In genomic region chr10:81303761-81304160, GRCm38 (mm10) we compare ENCODE assay signal across 11 mouse cellular contexts. TPM values are rescaled to one million over a fixed set of nuclear protein-coding genes. Genes with fewer than 3 reads are reported as not detected.
DNase-seq lines count a peak whose midpoint lies in the region; ATAC-seq and TF ChIP-seq lines count a peak whose summit lies in the region.
"Had no signal": no experiment of that assay in that cellular context is flagged by ENCODE, and none has a peak within 500 bp of the region (broad histone marks: within the 10 kb centered on the region; RNA-seq: fewer than 3 reads in every experiment).

No protein-coding gene starts in this region.

- H3K4me3 ChIP-seq in forebrain, postnatal 0 days (ENCODE audit: low read depth, low read length): no peak overlapping the region
- H3K4me3 ChIP-seq in forebrain, embryonic 14.5 days (ENCODE audit: low read depth, low read length): no peak overlapping the region
- no peak overlapping the region for H3K4me3 ChIP-seq in embryonic facial prominence, embryonic 13.5 days

- ATAC-seq in forebrain, postnatal 0 days: no peak
- no peak for ATAC-seq in forebrain, embryonic 14.5 days
- ATAC-seq in embryonic facial prominence, embryonic 13.5 days (ENCODE audit: insufficient number of reproducible peaks, insufficient read depth, low FRiP score, low TSS enrichment, low read depth): no peak
- 0 out of 2 replicates have a peak, but pooled peaks have one; percentile 25 for ATAC-seq in monocyte, adult 5-6 weeks (replicated peaks; ENCODE audit: insufficient number of reproducible peaks, low FRiP score, low TSS enrichment, poor library complexity, severe bottlenecking)

- 78% methylated on average over 7 of the region's 7 CpGs for WGBS in forebrain, postnatal 0 days
- 84% methylated on average over 7 of the region's 7 CpGs for WGBS in forebrain, embryonic 14.5 days
- 68% methylated on average over 7 of the region's 7 CpGs for WGBS in embryonic facial prominence, embryonic 13.5 days

- H3K4me1 ChIP-seq in forebrain, postnatal 0 days (ENCODE audit: insufficient read depth): no peaks in the 10 kb centered on the region; the same call in 1 of the 2 replicates
- no peaks in the 10 kb centered on the region for H3K4me1 ChIP-seq in forebrain, embryonic 14.5 days (ENCODE audit: control insufficient read depth, insufficient read depth, low read length)
- H3K4me1 ChIP-seq in embryonic facial prominence, embryonic 13.5 days: peaks cover 26% of the 10 kb centered on the region

- peaks cover 37% of the 10 kb centered on the region for H3K36me3 ChIP-seq in forebrain, postnatal 0 days (ENCODE audit: insufficient read depth)
- peaks cover 33% of the 10 kb centered on the region for H3K36me3 ChIP-seq in forebrain, embryonic 14.5 days (ENCODE audit: control insufficient read depth, insufficient read depth, low read length)
- H3K36me3 ChIP-seq in embryonic facial prominence, embryonic 13.5 days: peaks cover 48% of the 10 kb centered on the region

- H3K27ac ChIP-seq in forebrain, postnatal 0 days (ENCODE audit: low read depth, low read length): no peak overlapping the region
- H3K27ac ChIP-seq in forebrain, embryonic 14.5 days (ENCODE audit: low read depth, low read length): no peak overlapping the region
- no peak overlapping the region for H3K27ac ChIP-seq in embryonic facial prominence, embryonic 13.5 days

- no peak for DNase-seq in forebrain, postnatal 0 days
- DNase-seq in forebrain, embryonic 14.5 days (ENCODE audit: low spot score): no peak
- peak; percentile 45 for DNase-seq in A20 (ENCODE audit: low read depth, low spot score)
- DNase-seq in embryo, embryonic 9.5 days (ENCODE audit: extremely low spot score): no peak
- DNase-seq in ovary, postnatal 36 days (ENCODE audit: low spot score): no peak
- DNase-seq in layer of hippocampus, postnatal 10 days (ENCODE audit: low spot score in 2 of 2): no peak
- DNase-seq: gastrocnemius, postnatal 36 days; lung, postnatal 4 days had no signal

- H3K9me3 ChIP-seq in forebrain, postnatal 0 days (ENCODE audit: low read length): no peaks in the 10 kb centered on the region
- H3K9me3 ChIP-seq in forebrain, embryonic 14.5 days (replicated peaks; ENCODE audit: control insufficient read depth, low read length): no peaks in the 10 kb centered on the region
- H3K9me3 ChIP-seq in embryonic facial prominence, embryonic 13.5 days: no peaks in the 10 kb centered on the region

- no peak overlapping the region for H3K4me2 ChIP-seq in forebrain, postnatal 0 days (ENCODE audit: low read depth)
- no peak overlapping the region for H3K4me2 ChIP-seq in forebrain, embryonic 14.5 days (ENCODE audit: low read length)
- no peak overlapping the region for H3K4me2 ChIP-seq in embryonic facial prominence, embryonic 13.5 days

- no peaks in the 10 kb centered on the region for H3K27me3 ChIP-seq in forebrain, postnatal 0 days (ENCODE audit: insufficient read depth, low read length)
- no peaks in the 10 kb centered on the region for H3K27me3 ChIP-seq in forebrain, embryonic 14.5 days (replicated peaks; ENCODE audit: control insufficient read depth, insufficient read depth, low read length)
- H3K27me3 ChIP-seq in embryonic facial prominence, embryonic 13.5 days: no peaks in the 10 kb centered on the region

- TF ChIP-seq CTCF in forebrain, postnatal 0 days (IDR thresholded peaks at IDR 0.05; ENCODE audit: low read depth): no peak

- 0 out of 2 replicates have a peak overlapping the region, but pooled peaks have one; percentile 14 for H3K9ac ChIP-seq in forebrain, postnatal 0 days
- no peak overlapping the region for H3K9ac ChIP-seq in forebrain, embryonic 14.5 days (ENCODE audit: low read length)
- H3K9ac ChIP-seq in embryonic facial prominence, embryonic 13.5 days: peak overlapping the region; percentile 44; the same call in 1 of the 2 replicates

RNA-seq across cellular contexts. Expression of gene Pip5k1c, which starts 11.0 kb away (rescaled TPM):
- total RNA-seq in forebrain, postnatal 0 days (2014; rRNA removed): 189 and 229 TPM in 2 replicates
- 110 and 130 TPM in 2 replicates for polyA plus RNA-seq in forebrain, postnatal 0 days (2015; fragmentation: Nextera tagmentation; extraction: Ambion mirVana)
- 76.4 and 114 TPM in 2 replicates for polyA plus RNA-seq in forebrain, embryonic 14.5 days (2014; fragmentation: Nextera tagmentation; extraction: Ambion mirVana)
- 56.0 and 57.6 TPM in 2 replicates for polyA plus RNA-seq in embryonic facial prominence, embryonic 13.5 days (2015; fragmentation: Nextera tagmentation; extraction: Ambion mirVana)
- 47.3 to 69.4 TPM (median 50.3 TPM) in 3 replicates for total RNA-seq in monocyte, adult 5-6 weeks (2017)
- 100 to 1,000 TPM; 305 to 311 TPM for total RNA-seq in layer of hippocampus, postnatal 10 days (2021)

RNA-seq across cellular contexts. Expression of gene Tjp3, which starts 12.4 kb away (rescaled TPM):
- 6.3 and 8.5 TPM in 2 replicates for total RNA-seq in forebrain, postnatal 0 days (2014; rRNA removed)
- 5.7 and 6.4 TPM in 2 replicates for polyA plus RNA-seq in forebrain, postnatal 0 days (2015; fragmentation: Nextera tagmentation; extraction: Ambion mirVana)
- 4.8 and 7.0 TPM in 2 replicates for polyA plus RNA-seq in forebrain, embryonic 14.5 days (2014; fragmentation: Nextera tagmentation; extraction: Ambion mirVana)
- polyA plus RNA-seq in embryonic facial prominence, embryonic 13.5 days (2015; fragmentation: Nextera tagmentation; extraction: Ambion mirVana): 5.0 and 7.2 TPM in 2 replicates
- 2.6 to 8.9 TPM (median 3.0 TPM) in 3 replicates for total RNA-seq in monocyte, adult 5-6 weeks (2017)
- total RNA-seq in layer of hippocampus, postnatal 10 days (2021): 1 to 10 TPM; 1.4 to 2.3 TPM
- total RNA-seq: gastrocnemius, postnatal 36 days had no signal
- polyA plus RNA-seq: C2C12 had no signal

RNA-seq across cellular contexts. Expression of gene Cactin, which starts 17.1 kb away (rescaled TPM):
- 24.2 and 43.4 TPM in 2 replicates for total RNA-seq in forebrain, postnatal 0 days (2014; rRNA removed)
- 19.9 and 24.2 TPM in 2 replicates for polyA plus RNA-seq in forebrain, postnatal 0 days (2015; fragmentation: Nextera tagmentation; extraction: Ambion mirVana)
- polyA plus RNA-seq in forebrain, embryonic 14.5 days (2014; fragmentation: Nextera tagmentation; extraction: Ambion mirVana): 16.8 and 22.2 TPM in 2 replicates
- polyA plus RNA-seq in embryonic facial prominence, embryonic 13.5 days (2015; fragmentation: Nextera tagmentation; extraction: Ambion mirVana): 43.2 and 46.9 TPM in 2 replicates
- total RNA-seq in monocyte, adult 5-6 weeks (2017): 24.5 to 34.3 TPM (median 25.5 TPM) in 3 replicates
- total RNA-seq in layer of hippocampus, postnatal 10 days (2021): 10 to 100 TPM; 24.7 to 25.6 TPM

RNA-seq across cellular contexts. Expression of gene Tbxa2r, which starts 24.8 kb away (rescaled TPM):
- total RNA-seq in forebrain, postnatal 0 days (2014; rRNA removed): 2.4 and 3.9 TPM in 2 replicates
- polyA plus RNA-seq in forebrain, postnatal 0 days (2015; fragmentation: Nextera tagmentation; extraction: Ambion mirVana): 3.3 and 3.4 TPM in 2 replicates
- polyA plus RNA-seq in forebrain, embryonic 14.5 days (2014; fragmentation: Nextera tagmentation; extraction: Ambion mirVana): 2.9 and 4.1 TPM in 2 replicates
- polyA plus RNA-seq in embryonic facial prominence, embryonic 13.5 days (2015; fragmentation: Nextera tagmentation; extraction: Ambion mirVana): 7.1 and 7.3 TPM in 2 replicates
- total RNA-seq in monocyte, adult 5-6 weeks (2017): 0.19 TPM in 1 of 3 replicates, not detected in the others
- total RNA-seq in layer of hippocampus, postnatal 10 days (2021): 1 to 10 TPM; 1.9 to 2.9 TPM

RNA-seq across cellular contexts. Expression of gene Apba3, which starts 37.0 kb away (rescaled TPM):
- total RNA-seq in forebrain, postnatal 0 days (2014; rRNA removed): 43.3 and 44.6 TPM in 2 replicates
- 22.8 and 24.8 TPM in 2 replicates for polyA plus RNA-seq in forebrain, postnatal 0 days (2015; fragmentation: Nextera tagmentation; extraction: Ambion mirVana)
- polyA plus RNA-seq in forebrain, embryonic 14.5 days (2014; fragmentation: Nextera tagmentation; extraction: Ambion mirVana): 30.5 and 36.8 TPM in 2 replicates
- 61.9 and 67.9 TPM in 2 replicates for polyA plus RNA-seq in embryonic facial prominence, embryonic 13.5 days (2015; fragmentation: Nextera tagmentation; extraction: Ambion mirVana)
- 8.9 to 13.4 TPM (median 11.5 TPM) in 3 replicates for total RNA-seq in monocyte, adult 5-6 weeks (2017)
- 10 to 100 TPM; 31.3 to 37.4 TPM for total RNA-seq in layer of hippocampus, postnatal 10 days (2021)
